Mouse (Mus musculus) forebrain, postnatal 0 days (tissue): ENCODE measurements at regions not wholly inside any gene's neighbourhood (a gene's known extent, or its start where the extent isn't known, plus 50 kb on each side); places are given as distances from the start of the nearest gene placed in this dataset.
"Not testable (repeated sequence)": the region's sequence is repeated elsewhere in the genome, so short reads cannot be mapped to it uniquely, and the experiment has no call there.

Experiments
- ATAC-seq: fragments of 200-750 bp; cut with Nextera tagmentation; 2 replicates; pipeline ENCODE4 v1.8.0; 2017; ENCODE audit warnings: mild to moderate bottlenecking, moderate library complexity
- DNase-seq: peaks from one replicate; pipeline ENCODE4 v3.0.0-alpha.2; 2015
- H3K27ac ChIP-seq: fragments of 300-500 bp; sonication (generic); 2 replicates; pipeline ENCODE4 v1.5.1; 2014; ENCODE audit warnings: low read depth, mild to moderate bottlenecking, antibody characterized with exemption, low read length, moderate library complexity, mixed read lengths
- H3K27me3 ChIP-seq: fragments of 300-500 bp; sonication (generic); 2 replicates; pipeline ENCODE4 v1.6.1; 2014; ENCODE audit warnings: mild to moderate bottlenecking, low read length, mixed read lengths; ENCODE audit not compliant: insufficient read depth
- H3K36me3 ChIP-seq: fragments of 300-500 bp; sonication (generic); 2 replicates; pipeline ENCODE4 v1.6.1; 2014; ENCODE audit warnings: mild to moderate bottlenecking, moderate library complexity; ENCODE audit not compliant: insufficient read depth
- H3K4me1 ChIP-seq: fragments of 300-500 bp; sonication (generic); 2 replicates; pipeline ENCODE4 v1.6.1; 2014; ENCODE audit warnings: antibody characterized with exemption; ENCODE audit not compliant: insufficient read depth
- H3K4me2 ChIP-seq: fragments of 300-500 bp; sonication (generic); 2 replicates; pipeline ENCODE4 v1.6.1; 2014; ENCODE audit warnings: low read depth, mild to moderate bottlenecking, moderate library complexity
- H3K4me3 ChIP-seq: fragments of 300-500 bp; sonication (generic); 2 replicates; pipeline ENCODE4 v1.5.1; 2014; ENCODE audit warnings: low read depth, low read length, mixed read lengths
- H3K9ac ChIP-seq: fragments of 300-500 bp; sonication (generic); 2 replicates; pipeline ENCODE4 v1.6.1; 2014; ENCODE audit warnings: mild to moderate bottlenecking
- H3K9me3 ChIP-seq: fragments of 300-500 bp; sonication (generic); 2 replicates; pipeline ENCODE4 v1.6.1; 2016; ENCODE audit warnings: low read length
- CTCF ChIP-seq: sonication (generic); IDR thresholded peaks from 2 replicates; pipeline ENCODE4 v1.5.1; 2016; ENCODE audit warnings: antibody characterized with exemption, control low read depth, low read depth
- WGBS: fragments of 180-500 bp; shearing (Covaris S2); extraction: QIAGEN DNeasy Blood & Tissue Kit; methylation state at CpG from one replicate; pipeline ENCODE4 v1.1.7; 2014; 5-methylcytosine and 5-hydroxymethylcytosine counted together

GRCm38 (mm10) chr13:26382154-26382553 is 387.8 kb downstream of the Hdgfl1 start:
- no peak overlapping the region for H3K27ac ChIP-seq
- peak; percentile 21 for DNase-seq
- H3K4me3 ChIP-seq, result no peak overlapping the region
- TF ChIP-seq CTCF, result no peak
- H3K36me3 ChIP-seq, result no peaks in the 10 kb centered on the region
- H3K4me1 ChIP-seq, result no peaks in the 10 kb centered on the region
- H3K4me2 ChIP-seq, result no peak overlapping the region
- no peak overlapping the region for H3K9ac ChIP-seq
- WGBS, result 71% methylated on average over 2 of the region's 2 CpGs
- no peaks in the 10 kb centered on the region for H3K27me3 ChIP-seq
- no peaks in the 10 kb centered on the region for H3K9me3 ChIP-seq
- ATAC-seq, result no peak

- Histone ChIP-seq H3K27me3 (no peaks in the 10 kb centered on the region), H3K27ac (no peak overlapping the region), H3K4me1 (no peaks in the 10 kb centered on the region), H3K4me3 (no peak overlapping the region), H3K9me3 (no peaks in the 10 kb centered on the region), H3K4me2 (no peak overlapping the region), H3K9ac (no peak overlapping the region), H3K36me3 (no peaks in the 10 kb centered on the region)
- ATAC-seq (no peak), DNase-seq (no peak)
- TF ChIP-seq CTCF, result no peak
These were observed 394.4 kb downstream of the Hdgfl1 start for GRCm38 (mm10) chr13:26375546-26375945.

GRCm38 (mm10) chr13:26365911-26366310 is 404.1 kb downstream of the Hdgfl1 start:
- H3K9me3 ChIP-seq, ATAC-seq, DNase-seq, H3K27me3 ChIP-seq, H3K9ac ChIP-seq, H3K36me3 ChIP-seq, H3K4me2 ChIP-seq, H3K4me3 ChIP-seq, H3K4me1 ChIP-seq, H3K27ac ChIP-seq: not testable (repeated sequence)
- WGBS, result 78% methylated on average over 6 of the region's 6 CpGs

GRCm38 (mm10) chr13:26356341-26356740 is 413.6 kb downstream of the Hdgfl1 start:
- Histone ChIP-seq H3K36me3 (no peaks in the 10 kb centered on the region), H3K27ac (no peak overlapping the region), H3K9ac (no peak overlapping the region), H3K4me3 (no peak overlapping the region), H3K4me1 (no peaks in the 10 kb centered on the region), H3K4me2 (no peak overlapping the region), H3K27me3 (no peaks in the 10 kb centered on the region), H3K9me3 (no peaks in the 10 kb centered on the region)
- peak; percentile 22 for DNase-seq
- no peak for ATAC-seq
- WGBS, result 64% methylated on average over 3 of the region's 3 CpGs
- no peak for TF ChIP-seq CTCF

GRCm38 (mm10) chr13:26354421-26354820 is 415.5 kb downstream of the Hdgfl1 start:
- H3K4me2 ChIP-seq, result no peak overlapping the region
- no peaks in the 10 kb centered on the region for H3K9me3 ChIP-seq
- no peaks in the 10 kb centered on the region for H3K27me3 ChIP-seq
- H3K27ac ChIP-seq, result no peak overlapping the region
- ATAC-seq, result no peak
- H3K4me1 ChIP-seq, result no peaks in the 10 kb centered on the region
- H3K4me3 ChIP-seq, result no peak overlapping the region
- H3K36me3 ChIP-seq, result no peaks in the 10 kb centered on the region
- H3K9ac ChIP-seq, result no peak overlapping the region
- no peak for DNase-seq
- TF ChIP-seq CTCF, result no peak

GRCm38 (mm10) chr13:26350510-26350909 is 419.5 kb downstream of the Hdgfl1 start:
- H3K9ac ChIP-seq, result no peak overlapping the region
- no peak overlapping the region for H3K27ac ChIP-seq
- no peaks in the 10 kb centered on the region for H3K4me1 ChIP-seq
- DNase-seq (no peak), ATAC-seq (no peak)
- no peaks in the 10 kb centered on the region for H3K27me3 ChIP-seq
- no peak for TF ChIP-seq CTCF
- WGBS, result 91% methylated on average over 3 of the region's 3 CpGs
- no peaks in the 10 kb centered on the region for H3K36me3 ChIP-seq
- H3K4me2 ChIP-seq, result no peak overlapping the region
- H3K4me3 ChIP-seq, result no peak overlapping the region
- no peaks in the 10 kb centered on the region for H3K9me3 ChIP-seq

- DNase-seq, result no peak
- ATAC-seq, result no peak
- no peak overlapping the region for H3K4me3 ChIP-seq
- WGBS, result 64% methylated on average over 3 of the region's 3 CpGs
- no peak overlapping the region for H3K4me2 ChIP-seq
- H3K9ac ChIP-seq, result no peak overlapping the region
- no peaks in the 10 kb centered on the region for H3K4me1 ChIP-seq
- TF ChIP-seq CTCF, result no peak
- H3K27me3 ChIP-seq, result no peaks in the 10 kb centered on the region
- no peaks in the 10 kb centered on the region for H3K9me3 ChIP-seq
- H3K27ac ChIP-seq, result no peak overlapping the region
- H3K36me3 ChIP-seq, result no peaks in the 10 kb centered on the region
These were observed 431.2 kb downstream of the Hdgfl1 start for GRCm38 (mm10) chr13:26338795-26339194.

- WGBS, result 76% methylated on average over 3 of the region's 3 CpGs
- DNase-seq (no peak), ATAC-seq (no peak)
- Histone ChIP-seq H3K36me3 (no peaks in the 10 kb centered on the region), H3K4me3 (no peak overlapping the region), H3K4me2 (no peak overlapping the region), H3K27ac (no peak overlapping the region), H3K27me3 (no peaks in the 10 kb centered on the region), H3K4me1 (no peaks in the 10 kb centered on the region), H3K9me3 (no peaks in the 10 kb centered on the region), H3K9ac (no peak overlapping the region)
- no peak for TF ChIP-seq CTCF
These were observed 444.9 kb downstream of the Hdgfl1 start for GRCm38 (mm10) chr13:26325066-26325465.
